Mouse (Mus musculus) hindbrain, embryonic 10.5 days (tissue): Measurements from ENCODE around the gene Slc16a10. TPM values are rescaled to one million over a fixed set of nuclear protein-coding genes. Genes with fewer than 3 reads are reported as not detected.

Experiments used
- DNase-seq: peaks from one replicate; pipeline ENCODE4 v3.0.0-alpha.2; 2017; ENCODE audit warnings: low spot score
- H3K27ac ChIP-seq: fragments of 300-500 bp; sonication (generic); 2 replicates; pipeline ENCODE4 v1.5.1; 2016; ENCODE audit warnings: mild to moderate bottlenecking, moderate library complexity
- H3K27me3 ChIP-seq: fragments of 300-500 bp; sonication (generic); 2 replicates; pipeline ENCODE4 v1.6.1; 2016; ENCODE audit warnings: mild to moderate bottlenecking; ENCODE audit not compliant: poor library complexity, insufficient read depth, severe bottlenecking
- H3K36me3 ChIP-seq: fragments of 300-500 bp; sonication (generic); 2 replicates; pipeline ENCODE4 v1.6.1; 2016; ENCODE audit warnings: mild to moderate bottlenecking, moderate library complexity
- H3K4me1 ChIP-seq: fragments of 300-500 bp; sonication (generic); replicated peaks from 2 replicates; pipeline ENCODE4 v1.6.1; 2016; ENCODE audit warnings: mild to moderate bottlenecking
- H3K4me3 ChIP-seq: fragments of 300-500 bp; sonication (generic); 2 replicates; pipeline ENCODE4 v1.5.1; 2016; ENCODE audit warnings: mild to moderate bottlenecking, moderate library complexity
- H3K9me3 ChIP-seq: fragments of 300-500 bp; sonication (generic); 2 replicates; pipeline ENCODE4 v1.6.1; 2016; ENCODE audit warnings: mild to moderate bottlenecking, moderate library complexity
- WGBS: fragments of 180-500 bp; shearing (Covaris S2); methylation state at CpG from one replicate; pipeline ENCODE4 v1.1.7; 2016; 5-methylcytosine and 5-hydroxymethylcytosine counted together
- polyA plus RNA-seq: library from polyadenylated mRNA; unstranded; fragments of >200 nt; fragmentation: Nextera tagmentation; extraction: Ambion mirVana; gene quantifications from 2 replicates; pipeline ENCODE4 v1.2.1, GENCODE M21; 2016

Gene Slc16a10
- polyA plus RNA-seq, 1 experiment from 2014 or later: 10.3 TPM

GRCm38 (mm10) chr10:40053257-40053895 lies 88.7 kb downstream of the Slc16a10 start:
- Histone ChIP-seq H3K4me3 (no peak overlapping the region), H3K27ac (no peak overlapping the region), H3K4me1 (no peaks in the 10 kb centered on the region), H3K36me3 (no peaks in the 10 kb centered on the region), H3K9me3 (no peaks in the 10 kb centered on the region), H3K27me3 (no peaks in the 10 kb centered on the region)
- no peak for DNase-seq
- WGBS: 71% methylated on average over 3 of the region's 3 CpGs

DNA sequence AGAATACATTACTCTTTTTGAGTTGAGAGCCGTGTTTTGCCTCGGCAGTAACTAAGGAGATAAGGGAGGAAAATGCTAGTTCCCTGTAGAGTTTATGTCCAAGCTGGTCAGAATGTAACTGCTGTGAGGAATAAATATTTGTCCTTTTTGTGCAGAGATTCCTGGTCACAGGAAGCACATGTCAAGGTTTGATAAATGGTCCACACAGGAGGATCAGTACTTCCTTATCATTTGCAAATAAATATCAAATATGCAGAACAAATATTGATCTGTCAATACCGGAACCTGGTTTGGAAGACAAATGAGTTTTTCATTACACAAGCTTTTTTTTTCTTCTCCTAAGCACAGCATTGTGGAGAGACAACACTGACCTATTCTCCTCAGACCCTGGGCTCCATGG lies 90.1 kb downstream of the Slc16a10 start:
- Histone ChIP-seq H3K27ac (no peak overlapping the region), H3K36me3 (no peaks in the 10 kb centered on the region), H3K4me1 (no peaks in the 10 kb centered on the region), H3K4me3 (no peak overlapping the region), H3K9me3 (no peaks in the 10 kb centered on the region), H3K27me3 (no peaks in the 10 kb centered on the region)
- 87% methylated on average over 3 of the region's 3 CpGs for WGBS
- no peak for DNase-seq

GRCm38 (mm10) chr10:40050763-40051162 lies 91.3 kb downstream of the Slc16a10 start:
- no peak for DNase-seq
- no peak overlapping the region for H3K27ac ChIP-seq
- WGBS: 87% methylated on average over 2 of the region's 2 CpGs

DNA sequence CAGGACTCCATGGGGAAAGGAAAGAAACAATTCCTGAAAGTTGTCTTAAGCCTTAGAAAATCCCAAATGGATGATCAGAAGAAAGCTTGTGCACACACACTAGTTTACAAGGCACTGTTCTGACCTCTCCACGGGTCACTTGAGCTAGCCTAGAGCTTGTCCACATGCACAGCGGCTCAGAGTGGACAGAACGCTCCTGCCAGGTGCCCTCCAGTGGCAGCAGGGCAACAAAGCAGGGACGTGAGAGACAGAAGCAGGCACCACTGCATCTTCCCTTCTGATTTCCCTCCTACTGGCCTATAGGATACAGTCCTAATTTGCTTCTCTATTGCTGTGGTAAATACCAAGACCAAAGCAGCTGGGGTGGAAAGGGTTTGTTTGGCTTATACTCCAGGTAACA lies 100.7 kb downstream of the Slc16a10 start:
- H3K27ac ChIP-seq: no peak overlapping the region
- no peak overlapping the region for H3K4me3 ChIP-seq
- H3K4me1 ChIP-seq: no peaks in the 10 kb centered on the region
- peak; percentile 23 for DNase-seq
- WGBS: 19% methylated on average over 4 of the region's 4 CpGs
- H3K9me3 ChIP-seq: no peaks in the 10 kb centered on the region
- no peaks in the 10 kb centered on the region for H3K36me3 ChIP-seq
- no peaks in the 10 kb centered on the region for H3K27me3 ChIP-seq

More at GRCm38 (mm10) chr10:40050763-40051162, 91.3 kb downstream of the Slc16a10 start:
- H3K9me3 ChIP-seq: no peaks in the 10 kb centered on the region
- no peaks in the 10 kb centered on the region for H3K4me1 ChIP-seq
- H3K27me3 ChIP-seq: no peaks in the 10 kb centered on the region
- H3K4me3 ChIP-seq: no peak overlapping the region
- no peaks in the 10 kb centered on the region for H3K36me3 ChIP-seq

DNA sequence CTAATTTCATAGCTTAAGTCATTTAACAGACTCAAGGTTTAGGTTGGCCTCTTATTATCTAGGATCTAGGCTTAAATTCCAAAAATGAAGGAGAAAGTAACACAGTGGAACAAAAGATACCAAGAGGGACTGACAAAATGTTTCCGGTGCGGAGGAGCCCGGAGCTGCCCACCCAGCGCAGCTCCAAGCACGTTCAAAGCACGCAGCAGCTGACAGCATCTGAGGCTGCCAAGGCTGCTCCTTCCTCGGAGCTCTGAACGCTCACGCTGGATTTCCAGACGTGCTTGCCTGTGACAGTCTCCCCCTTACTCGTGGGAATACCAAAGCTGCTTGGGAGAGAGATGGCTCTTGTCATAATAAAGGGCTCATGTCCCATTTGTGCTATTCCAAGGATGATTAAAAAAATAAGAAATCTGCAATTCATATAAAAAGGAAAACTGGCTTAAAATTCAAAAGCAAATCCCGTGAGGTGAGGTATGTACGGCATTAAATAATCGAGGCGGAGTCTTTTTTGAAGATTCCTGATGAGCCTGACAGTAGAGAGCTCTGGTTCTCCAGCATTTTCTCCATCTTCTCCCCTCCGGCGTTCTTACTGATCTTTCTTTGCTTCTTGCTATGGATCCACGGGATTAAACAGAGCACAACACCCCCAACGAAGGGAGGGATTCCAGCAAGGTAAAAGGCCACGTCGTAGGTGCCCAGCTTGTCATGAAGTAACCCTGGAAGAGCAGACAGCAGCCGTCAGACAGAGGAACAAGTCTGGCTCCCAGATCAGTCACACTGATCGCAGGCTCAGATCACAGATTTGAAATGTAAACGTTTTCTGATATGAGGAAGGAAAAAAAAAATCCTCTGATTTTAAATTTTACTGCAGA lies 105.1 kb downstream of the Slc16a10 start:
- no peaks in the 10 kb centered on the region for H3K9me3 ChIP-seq
- no peaks in the 10 kb centered on the region for H3K27me3 ChIP-seq
- H3K4me1 ChIP-seq: no peaks in the 10 kb centered on the region
- WGBS: 82% methylated on average over 24 of the region's 24 CpGs
- H3K27ac ChIP-seq: no peak overlapping the region
- no peak for DNase-seq
- no peaks in the 10 kb centered on the region for H3K36me3 ChIP-seq
- H3K4me3 ChIP-seq: no peak overlapping the region

DNA sequence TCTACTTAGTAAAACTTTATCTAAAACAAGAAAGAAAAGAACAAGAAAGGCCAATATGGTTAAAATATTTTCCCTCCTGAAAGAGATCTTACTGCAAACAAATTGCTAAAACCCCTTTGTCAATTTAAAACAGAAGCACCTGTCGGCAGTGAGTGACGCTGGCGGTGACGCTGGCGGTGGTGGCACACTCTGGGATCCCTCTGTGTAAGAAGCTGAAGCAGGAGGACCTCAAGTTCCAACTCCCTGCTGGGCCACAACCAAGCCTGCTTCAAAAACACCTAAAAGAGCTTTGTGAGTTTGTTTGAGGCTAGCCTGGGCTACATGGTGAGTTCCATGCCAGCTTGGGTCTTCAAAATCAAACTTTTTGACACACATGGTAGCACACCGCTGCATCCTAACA lies 107.1 kb downstream of the Slc16a10 start:
- DNase-seq: no peak
- 95% methylated on average over 6 of the region's 6 CpGs for WGBS
- Histone ChIP-seq H3K9me3 (no peaks in the 10 kb centered on the region), H3K27me3 (no peaks in the 10 kb centered on the region), H3K36me3 (no peaks in the 10 kb centered on the region), H3K4me1 (no peaks in the 10 kb centered on the region), H3K27ac (no peak overlapping the region), H3K4me3 (no peak overlapping the region)

DNA sequence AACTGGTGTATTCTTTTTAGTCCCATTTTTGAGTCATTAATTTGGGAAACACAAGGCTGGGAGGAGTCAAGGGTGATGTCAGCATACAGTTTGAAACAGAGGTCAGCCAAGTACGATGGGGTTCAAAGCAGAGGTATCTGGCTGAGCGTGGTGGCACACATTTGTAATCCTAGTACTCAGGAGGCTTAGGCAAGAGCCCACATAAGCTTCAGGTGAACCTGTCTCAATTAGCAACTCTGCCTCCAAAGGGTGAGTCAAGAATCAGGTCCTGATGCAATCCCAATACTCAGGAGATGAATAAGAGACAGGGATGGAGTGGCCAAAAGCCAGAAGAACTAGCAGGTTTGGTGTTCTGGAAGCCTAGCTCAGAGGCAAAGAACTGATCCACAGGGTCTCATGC lies 109.2 kb downstream of the Slc16a10 start:
- no peaks in the 10 kb centered on the region for H3K9me3 ChIP-seq
- no peaks in the 10 kb centered on the region for H3K36me3 ChIP-seq
- no peak overlapping the region for H3K4me3 ChIP-seq
- 91% methylated on average over 2 of the region's 2 CpGs for WGBS
- H3K4me1 ChIP-seq: no peaks in the 10 kb centered on the region
- DNase-seq: no peak
- H3K27ac ChIP-seq: no peak overlapping the region
- H3K27me3 ChIP-seq: no peaks in the 10 kb centered on the region

DNA sequence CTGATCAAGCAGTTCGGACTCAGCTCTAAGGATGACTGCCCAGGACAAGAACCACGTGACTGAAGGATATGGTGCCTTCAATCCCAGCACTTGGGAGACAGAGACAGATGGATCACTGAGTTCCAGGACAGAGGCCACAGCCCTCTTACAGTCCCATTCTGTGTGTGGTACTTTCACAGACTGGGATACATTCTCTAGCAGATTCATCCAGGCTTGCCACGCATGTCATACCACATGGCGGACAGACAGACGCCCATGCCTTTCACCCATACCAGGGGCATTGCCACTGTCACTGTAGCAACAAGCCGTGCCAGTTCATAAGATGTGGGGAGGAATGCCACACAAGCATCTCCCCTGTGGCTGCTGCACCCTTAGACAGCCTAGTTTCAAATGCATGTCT lies 111.3 kb downstream of the Slc16a10 start:
- Histone ChIP-seq H3K27me3 (no peaks in the 10 kb centered on the region), H3K27ac (no peak overlapping the region), H3K9me3 (peaks cover 5% of the 10 kb centered on the region; the same call in 1 of the 2 replicates), H3K4me3 (no peak overlapping the region), H3K4me1 (no peaks in the 10 kb centered on the region), H3K36me3 (no peaks in the 10 kb centered on the region)
- no peak for DNase-seq
- 93% methylated on average over 6 of the region's 6 CpGs for WGBS

DNA sequence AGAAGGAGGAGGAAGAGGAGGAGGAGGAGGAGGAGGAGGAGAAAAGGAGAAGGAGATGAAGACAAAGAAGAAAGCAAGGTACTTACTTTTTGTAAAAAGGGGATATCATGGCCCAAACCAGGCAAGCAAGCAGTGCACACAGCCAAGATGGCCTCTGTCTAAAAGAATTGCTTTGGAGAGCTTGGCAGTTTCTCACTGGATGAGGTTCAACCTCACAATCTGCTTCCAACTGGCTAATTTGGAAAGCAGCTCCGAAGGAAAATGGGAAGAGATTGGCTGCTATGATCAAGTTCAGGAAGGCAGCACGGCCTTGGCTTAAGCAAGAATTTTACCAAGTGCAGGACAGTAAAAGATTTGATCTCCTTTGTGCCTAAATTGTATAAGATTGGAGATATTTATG lies 112.4 kb downstream of the Slc16a10 start:
- DNase-seq: no peak
- H3K4me1 ChIP-seq: peaks cover 9% of the 10 kb centered on the region
- 87% methylated on average over 2 of the region's 2 CpGs for WGBS

DNA sequence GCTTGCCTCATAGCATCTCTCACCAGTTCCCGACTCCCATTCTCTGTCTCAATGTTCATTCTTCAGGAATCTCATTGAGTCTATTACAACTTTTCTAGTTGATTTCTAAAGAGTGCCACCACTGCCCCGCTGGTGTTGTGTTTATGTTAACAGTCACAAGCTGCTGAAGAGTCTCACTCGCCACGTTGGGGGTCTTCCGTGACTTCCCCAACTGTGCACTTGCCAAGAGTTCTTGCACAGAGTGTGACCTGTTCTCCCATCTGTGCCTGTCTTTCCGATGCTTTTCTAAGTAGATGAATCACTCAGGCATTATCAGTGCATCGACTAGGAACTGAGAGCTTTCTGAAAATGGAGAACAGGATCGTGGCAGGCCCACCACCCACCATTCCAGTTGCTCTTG lies 114.0 kb downstream of the Slc16a10 start:
- Histone ChIP-seq H3K4me1 (peaks cover 17% of the 10 kb centered on the region), H3K36me3 (no peaks in the 10 kb centered on the region)
- 87% methylated on average over 8 of the region's 8 CpGs for WGBS

More for the DNA sequence above, 112.4 kb downstream of the Slc16a10 start:
- Histone ChIP-seq H3K27me3 (no peaks in the 10 kb centered on the region), H3K27ac (no peak overlapping the region), H3K9me3 (peaks cover 5% of the 10 kb centered on the region; the same call in 1 of the 2 replicates), H3K36me3 (no peaks in the 10 kb centered on the region), H3K4me3 (no peak overlapping the region)

GRCm38 (mm10) chr10:40026546-40026945 lies 115.5 kb downstream of the Slc16a10 start:
- Histone ChIP-seq H3K4me3 (no peak overlapping the region), H3K27me3 (peaks cover 21% of the 10 kb centered on the region), H3K36me3 (no peaks in the 10 kb centered on the region), H3K27ac (no peak overlapping the region), H3K9me3 (peaks cover 5% of the 10 kb centered on the region; the same call in 1 of the 2 replicates), H3K4me1 (peaks cover 17% of the 10 kb centered on the region)
- 92% methylated on average over 5 of the region's 5 CpGs for WGBS
- no peak for DNase-seq

More for the DNA sequence above, 114.0 kb downstream of the Slc16a10 start:
- H3K9me3 ChIP-seq: peaks cover 5% of the 10 kb centered on the region; the same call in 1 of the 2 replicates
- no peak for DNase-seq
- peaks cover 14% of the 10 kb centered on the region for H3K27me3 ChIP-seq
- H3K4me3 ChIP-seq: no peak overlapping the region
- H3K27ac ChIP-seq: no peak overlapping the region

DNA sequence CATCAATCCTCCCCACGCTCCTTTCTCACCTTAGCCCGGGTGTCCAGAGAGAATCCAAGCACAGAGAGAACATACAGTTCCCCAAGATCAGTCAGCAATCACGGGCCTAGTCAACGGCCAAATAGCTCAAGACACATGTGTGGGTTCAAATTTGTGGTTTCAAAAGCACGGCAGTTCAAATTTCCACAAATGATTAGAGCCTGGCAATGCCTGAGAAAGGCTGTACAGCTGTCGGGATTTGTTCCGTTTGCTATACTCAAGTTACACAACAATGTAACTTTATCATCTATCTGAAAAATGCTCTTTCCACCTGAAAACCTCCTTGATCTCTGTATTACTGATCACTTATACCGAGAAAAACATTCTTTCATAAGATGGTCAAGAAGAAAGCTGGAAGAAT lies 116.5 kb downstream of the Slc16a10 start:
- Histone ChIP-seq H3K27me3 (peaks cover 22% of the 10 kb centered on the region), H3K4me1 (peaks cover 17% of the 10 kb centered on the region), H3K9me3 (peaks cover 5% of the 10 kb centered on the region; the same call in 1 of the 2 replicates), H3K27ac (peak overlapping the region; percentile 84), H3K4me3 (peak overlapping the region; percentile 70), H3K36me3 (no peaks in the 10 kb centered on the region)
- DNase-seq: no peak
- 66% methylated on average over 8 of the region's 8 CpGs for WGBS
